Mouse (Mus musculus) urinary bladder, postnatal 36 days (tissue): ENCODE data around the gene Hivep3.

ENCODE experiments used
- DNase-seq, 2 experiments: peaks; one replicate each; pipeline ENCODE4 v3.0.0; 2022; ENCODE audit warnings: low spot score in 2 of 2, mixed read lengths in 1 of 2

Hivep3 gene

DNA sequence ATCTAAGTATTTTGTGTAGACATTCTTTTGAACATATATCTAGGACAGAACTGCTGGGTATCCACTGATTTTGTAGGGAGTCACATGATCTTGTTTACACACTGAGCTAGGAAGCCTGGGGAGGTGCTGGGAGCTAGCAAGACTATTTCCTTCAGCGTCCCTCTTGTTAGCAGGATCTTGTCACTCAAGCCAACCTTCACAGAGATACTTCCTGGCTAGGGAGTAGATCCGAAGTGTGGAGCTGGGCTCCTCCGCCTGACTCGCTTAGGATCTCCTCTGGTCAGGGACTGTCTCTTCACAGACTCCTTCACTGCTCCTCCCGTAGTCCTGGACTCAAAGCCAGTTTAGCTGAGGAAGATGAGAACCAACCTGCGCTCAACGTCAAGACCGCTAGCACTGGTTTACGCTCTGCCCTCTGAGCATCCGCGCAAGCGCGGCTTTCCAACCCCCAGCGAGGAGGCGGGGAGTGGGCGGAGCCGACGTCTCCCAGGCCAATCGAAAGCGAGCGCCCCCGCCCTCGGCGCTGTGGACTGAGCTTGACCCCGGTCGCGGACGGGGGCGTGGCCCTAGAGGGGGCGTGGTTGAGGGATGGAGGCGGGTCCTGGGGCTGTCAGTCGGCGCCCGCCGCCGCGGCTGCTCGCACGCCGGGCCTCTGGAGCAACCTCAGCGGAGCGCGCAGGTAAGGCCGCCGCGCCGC is at the start of gene Hivep3:
Hivep3 (plus strand) TSS at position 601 of the 697 bp plus-strand sequence.
- peak; percentile 100 for DNase-seq

GRCm38 (mm10) chr4:119685746-119686145 is 47.8 kb upstream of the Hivep3 start:
- DNase-seq = no peak

GRCm38 (mm10) chr4:119698339-119698738 is 35.2 kb upstream of the Hivep3 start:
- DNase-seq = no peak

DNA sequence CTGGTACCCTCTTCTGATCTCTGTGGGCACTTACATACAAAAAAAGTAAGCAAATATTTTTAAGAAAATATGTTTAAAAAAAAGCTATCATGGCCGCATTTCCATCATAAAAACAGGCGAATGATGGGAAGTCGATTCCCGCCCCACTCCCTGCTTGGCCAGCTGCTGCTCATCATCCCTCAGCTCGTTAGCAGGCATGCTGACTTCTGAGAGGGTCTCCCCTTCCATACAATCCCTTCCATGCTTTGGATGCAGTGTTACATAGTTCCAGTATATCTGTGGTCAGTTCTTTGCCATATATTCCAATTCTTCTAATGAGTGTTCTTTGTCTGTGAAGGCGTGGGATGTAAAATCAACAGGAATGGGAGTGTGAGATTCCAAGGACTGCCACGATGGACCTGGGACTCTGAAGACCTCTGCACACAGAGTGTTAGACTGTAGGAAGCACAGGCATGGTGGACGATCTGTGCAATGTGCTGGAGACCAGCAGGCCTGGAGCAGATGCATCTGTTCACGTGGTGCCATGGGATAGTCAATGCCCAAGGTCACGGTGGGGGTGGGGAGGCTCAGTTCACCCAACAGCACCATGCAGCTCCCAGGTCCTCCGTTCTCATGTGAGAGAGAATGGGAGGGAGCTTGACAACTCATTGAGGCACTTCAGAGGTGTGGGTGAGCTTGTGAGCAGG is 32.2 kb upstream of the Hivep3 start:
- DNase-seq = no peak

DNA sequence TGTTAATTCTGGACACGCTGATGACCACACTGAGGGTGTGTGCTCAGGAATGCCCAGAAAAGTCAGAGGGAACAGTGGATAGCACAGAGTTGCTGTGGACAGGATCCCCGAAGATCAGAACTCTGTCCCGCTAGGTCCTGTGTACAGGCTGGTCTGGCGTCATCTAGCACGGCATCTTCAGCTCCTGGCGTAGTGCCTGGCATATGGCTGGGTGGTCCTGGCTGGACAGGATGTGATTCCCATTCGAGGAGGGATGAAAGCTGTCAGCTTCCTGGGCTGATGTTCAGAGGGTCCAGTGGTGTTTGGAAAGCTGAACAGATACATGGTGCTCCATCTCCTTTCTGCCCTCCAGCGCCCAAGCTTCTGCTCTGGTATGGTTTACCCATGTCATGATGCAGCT is 29.6 kb upstream of the Hivep3 start:
- DNase-seq = no peak

DNA sequence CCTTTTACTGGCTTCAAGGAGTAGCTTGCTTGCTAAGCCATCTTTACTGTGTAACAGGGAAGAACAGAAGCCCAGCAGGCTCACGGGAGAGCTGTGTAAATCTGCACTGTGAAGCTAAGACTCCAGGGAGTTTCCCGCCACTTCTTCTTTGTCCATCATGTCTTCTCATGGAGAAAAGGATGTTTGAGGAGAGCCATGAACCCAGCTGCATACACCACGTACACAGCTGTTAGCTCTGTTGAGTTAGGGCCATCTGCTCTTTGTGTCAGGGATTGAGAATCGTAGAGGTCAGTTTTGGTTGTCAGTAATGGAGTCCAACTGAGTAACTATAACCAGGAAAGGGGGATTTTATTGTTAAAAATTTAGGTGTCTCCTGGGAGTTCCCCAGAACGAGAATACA is 26.3 kb upstream of the Hivep3 start:
- no peak for DNase-seq

DNA sequence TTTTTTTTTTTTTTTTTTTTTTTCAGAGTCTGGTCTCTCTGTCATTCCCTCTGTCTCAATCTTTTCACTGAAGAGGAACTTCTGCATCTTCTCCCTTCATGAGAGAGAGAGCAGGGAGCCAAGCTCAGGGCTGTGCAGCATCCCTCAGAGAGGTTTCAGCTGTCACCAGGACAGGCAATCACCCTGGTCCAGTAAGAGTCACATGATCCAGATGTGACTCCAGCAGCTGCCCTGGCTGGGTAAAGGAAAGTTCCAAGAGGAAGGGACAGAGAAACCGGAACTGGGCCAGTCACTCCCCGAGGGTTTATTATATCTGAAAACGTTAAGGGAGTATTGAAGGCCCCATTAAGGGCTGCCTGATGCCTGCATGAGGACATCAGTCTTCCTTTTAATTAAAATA is 25.8 kb upstream of the Hivep3 start:
- DNase-seq = peak in 1 of 2 experiments; percentile 6

- DNase-seq = no peak
These were observed 23.4 kb upstream of the Hivep3 start for GRCm38 (mm10) chr4:119710208-119710607.

DNA sequence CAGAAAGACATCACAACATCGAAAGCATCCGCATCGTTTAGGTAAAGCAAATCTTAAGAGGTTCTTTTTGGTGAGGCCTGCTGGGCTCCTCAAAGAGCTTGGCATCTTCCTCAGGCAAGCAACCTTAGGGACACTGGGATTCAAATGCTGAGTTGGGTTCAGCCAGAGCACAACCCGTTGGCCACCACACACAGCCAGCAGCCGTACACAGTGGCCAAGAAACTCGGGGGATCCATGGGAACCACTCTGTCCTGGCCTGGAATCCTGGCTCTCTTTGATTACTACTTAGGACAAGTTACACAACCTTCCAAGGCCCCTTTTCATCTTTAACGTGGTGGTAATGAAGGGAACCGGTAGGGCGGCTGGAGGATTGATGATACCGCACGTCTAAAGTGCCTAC is 16.1 kb upstream of the Hivep3 start:
- DNase-seq = peak in 1 of 2 experiments; percentile 52

DNA sequence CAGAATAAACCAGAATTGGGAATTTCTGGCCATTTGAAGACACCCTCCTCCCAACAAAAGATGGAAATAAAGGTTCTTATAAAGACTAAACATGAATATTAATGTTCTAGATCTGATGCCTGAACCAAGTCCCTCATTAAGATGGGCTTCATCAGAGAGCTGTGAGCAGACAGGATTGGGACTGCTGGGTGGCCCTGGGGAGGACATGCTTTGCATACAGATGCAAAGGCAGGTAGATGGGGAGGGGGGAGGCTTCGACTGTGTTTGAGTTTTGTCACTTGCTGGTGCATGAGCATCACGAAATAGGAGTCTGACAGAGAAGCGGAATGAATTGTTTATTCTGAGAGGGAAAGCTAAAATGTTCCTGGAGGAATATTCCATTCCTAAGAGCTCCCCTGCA is 12.1 kb upstream of the Hivep3 start:
- DNase-seq = no peak

GRCm38 (mm10) chr4:119726074-119726473 is 7.5 kb upstream of the Hivep3 start:
- no peak for DNase-seq

GRCm38 (mm10) chr4:119727871-119728270 is 5.7 kb upstream of the Hivep3 start:
- DNase-seq = no peak

GRCm38 (mm10) chr4:119733942-119734341 is 358 bp downstream of the Hivep3 start:
- no peak for DNase-seq

- DNase-seq = no peak
These were observed 768 bp downstream of the Hivep3 start for GRCm38 (mm10) chr4:119734352-119734751.

- peak in 1 of 2 experiments; percentile 31 for DNase-seq
These were observed 5.1 kb downstream of the Hivep3 start for GRCm38 (mm10) chr4:119738641-119739040.

- DNase-seq = no peak
These were observed 5.9 kb downstream of the Hivep3 start for GRCm38 (mm10) chr4:119739301-119740062.

DNA sequence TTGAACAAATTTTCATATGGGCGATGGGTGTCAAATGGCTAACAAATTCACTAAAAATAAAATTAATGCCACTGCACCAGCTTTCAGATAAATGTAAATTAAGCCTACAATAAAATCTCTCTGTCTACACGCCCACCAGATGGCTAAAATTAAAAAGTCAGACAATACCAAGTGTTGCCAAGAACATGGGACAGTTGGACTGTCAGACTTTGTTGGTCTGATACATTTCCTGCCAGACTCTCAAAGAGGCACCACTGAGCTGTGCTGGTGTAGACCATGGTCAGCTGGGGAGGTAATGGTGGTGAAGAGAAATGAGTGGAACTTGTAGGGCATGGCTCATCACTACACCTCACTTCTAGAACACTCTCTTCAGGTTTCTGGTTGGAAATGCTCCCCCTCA is 14.8 kb downstream of the Hivep3 start:
- DNase-seq = no peak

GRCm38 (mm10) chr4:119750157-119750556 is 16.6 kb downstream of the Hivep3 start:
- DNase-seq = no peak

DNA sequence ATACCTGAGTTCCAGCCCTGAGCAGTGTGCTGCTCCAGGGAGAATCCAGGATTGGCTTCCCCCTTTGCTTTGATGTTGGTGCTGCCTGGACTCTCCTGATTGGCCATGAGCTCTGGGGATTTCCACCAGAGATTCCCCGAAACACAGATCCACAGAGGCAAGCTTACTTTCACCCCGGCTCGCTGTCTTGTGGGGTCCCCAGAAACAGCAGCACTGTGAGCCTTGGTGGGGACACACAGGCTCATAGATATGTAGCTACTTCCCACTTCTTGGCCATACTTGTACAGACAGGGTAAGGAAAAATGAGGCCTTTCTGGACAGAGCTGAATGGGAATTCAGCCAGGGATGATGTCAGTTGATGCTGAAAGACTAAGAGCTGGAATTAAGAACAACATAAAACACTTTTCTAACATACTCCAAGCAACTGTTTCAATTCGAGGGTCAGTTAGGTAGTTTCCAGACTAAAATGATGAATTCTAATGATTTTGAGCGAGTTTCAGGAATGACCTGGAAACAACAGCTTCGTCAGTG is 17.2 kb downstream of the Hivep3 start:
- DNase-seq = no peak

DNA sequence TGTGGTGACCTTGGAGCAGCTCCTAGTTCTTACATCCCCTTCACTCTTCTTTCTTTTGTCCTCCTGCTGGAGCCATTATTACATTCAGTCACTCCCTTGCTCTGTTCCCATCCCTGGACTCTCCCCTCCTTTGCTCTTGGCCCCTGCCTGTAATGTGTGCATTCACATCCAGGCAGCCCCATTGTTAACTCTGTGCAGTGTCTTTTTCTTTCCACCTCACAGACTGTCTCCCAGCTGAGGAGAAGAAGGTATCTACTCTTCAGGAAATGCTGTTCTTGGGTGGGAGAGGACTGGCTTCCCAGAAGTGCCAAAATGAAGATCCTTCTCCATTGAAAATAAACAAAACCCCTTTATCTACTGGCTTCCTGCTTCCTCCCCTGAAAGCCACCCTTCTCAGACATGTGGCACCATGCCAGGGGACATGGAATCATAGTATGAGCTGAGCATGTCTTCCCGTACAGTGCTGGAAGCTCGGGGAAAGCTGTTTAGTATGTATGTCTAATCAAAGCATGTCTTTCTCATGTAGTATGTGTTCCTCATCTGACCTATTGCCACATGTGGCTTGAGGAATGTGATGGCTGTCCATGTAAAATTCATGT is 17.9 kb downstream of the Hivep3 start:
- DNase-seq = no peak

- no peak for DNase-seq
These were observed 26.1 kb downstream of the Hivep3 start for GRCm38 (mm10) chr4:119759574-119760233.
